Mouse (Mus musculus) common myeloid progenitor, adult 5-6 weeks (primary cell): ENCODE measurements around the gene Ppm1h. TPM values are rescaled to one million over a fixed set of nuclear protein-coding genes. Genes with fewer than 3 reads are reported as not detected.

Experiments
- ATAC-seq: replicated peaks from 2 replicates; pipeline ENCODE4 v1.8.0; 2016; ENCODE audit warnings: low read depth, mild to moderate bottlenecking, moderate TSS enrichment, inconsistent platforms; ENCODE audit not compliant: poor library complexity, severe bottlenecking
- total RNA-seq: library from RNA; stranded (forward); fragments of 200-1000, 187-1606 nt; gene quantifications from 2 replicates; pipeline ENCODE4 v1.2.3, GENCODE M21; 2017

Ppm1h gene
- total RNA-seq, 1 experiment from 2014 or later = 10.9 TPM

DNA sequence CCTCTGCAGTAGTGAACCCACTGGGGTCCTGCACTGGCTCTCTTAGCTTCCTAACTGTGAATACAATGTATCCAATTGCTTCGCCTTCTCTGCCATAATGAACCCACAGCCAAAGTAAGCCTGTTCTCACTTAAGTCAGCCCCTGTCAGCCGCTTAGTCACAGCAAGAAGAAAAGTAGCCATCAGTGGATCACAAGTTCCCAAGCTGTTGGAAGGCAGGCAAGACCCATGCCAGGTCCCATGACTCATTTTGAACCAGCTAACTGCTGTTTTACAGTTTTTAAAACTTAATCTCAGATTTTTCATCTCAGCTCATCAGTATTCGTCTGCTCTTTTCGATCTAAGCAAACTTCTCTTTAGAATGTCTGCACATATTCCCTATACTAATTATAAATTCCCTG lies 61.6 kb downstream of the Ppm1h start:
- ATAC-seq = no peak

- ATAC-seq = no peak
Measured at GRCm38 (mm10) chr10:122741191-122741590, 62.6 kb downstream of the Ppm1h start.

DNA sequence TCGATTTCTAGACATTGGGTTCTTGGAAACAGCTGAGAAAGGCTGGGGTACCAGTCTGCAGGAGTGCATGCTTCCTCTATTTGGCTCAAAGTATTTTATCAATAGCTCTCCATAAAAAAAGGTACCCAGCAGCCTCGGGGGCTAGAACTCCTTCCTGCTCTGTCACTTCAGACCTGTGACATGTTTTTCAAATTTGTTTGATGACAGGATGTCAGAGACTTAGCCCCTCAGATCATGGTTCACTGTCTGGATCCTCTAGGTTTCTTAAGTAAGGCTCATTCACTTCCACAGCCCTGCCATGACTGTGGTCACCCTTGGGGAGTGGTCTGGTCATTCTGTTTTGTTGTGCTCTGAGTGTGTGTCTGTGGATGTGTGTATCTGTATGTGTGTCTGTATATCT lies 63.6 kb downstream of the Ppm1h start:
- no peak for ATAC-seq

GRCm38 (mm10) chr10:122743361-122743760 lies 64.8 kb downstream of the Ppm1h start:
- ATAC-seq = no peak

DNA sequence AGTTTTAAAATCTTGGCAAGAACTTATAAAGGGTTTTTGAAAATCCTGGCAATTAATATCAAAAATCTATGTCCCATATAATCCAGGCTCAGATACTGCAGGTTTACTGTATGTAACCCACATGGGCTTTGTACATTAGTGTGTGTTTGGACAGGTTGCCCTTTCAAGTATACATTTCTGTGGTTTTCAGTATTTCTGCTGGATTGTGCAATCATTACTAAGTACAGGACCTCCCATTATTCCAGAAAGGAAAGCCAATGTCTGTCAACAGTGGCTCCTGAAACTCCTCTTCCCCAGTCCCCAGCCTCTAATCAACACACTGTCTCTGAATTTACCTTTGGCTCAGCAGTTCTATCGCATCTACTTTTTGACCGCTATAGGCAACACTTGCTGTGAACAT lies 66.4 kb downstream of the Ppm1h start:
- no peak for ATAC-seq

DNA sequence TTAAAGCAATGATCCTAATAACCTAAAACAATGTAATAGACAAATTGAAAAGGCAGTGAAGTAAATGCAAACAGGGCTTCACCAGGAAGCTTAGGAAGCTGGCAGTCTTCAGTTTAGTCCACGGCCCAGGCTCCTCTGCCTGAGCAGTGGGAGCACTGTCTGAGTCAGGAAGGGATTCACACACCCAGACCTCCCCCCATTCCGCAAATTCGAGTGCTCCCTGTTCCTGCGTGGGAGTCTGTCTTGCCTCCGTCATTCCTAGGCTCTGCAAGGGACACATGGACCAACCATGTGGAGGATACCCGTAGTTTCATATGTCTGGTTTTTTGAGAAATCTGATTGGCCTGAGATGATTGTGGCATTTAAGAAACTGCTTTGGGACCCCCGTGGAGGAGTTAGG lies 67.6 kb downstream of the Ppm1h start:
- ATAC-seq = no peak

GRCm38 (mm10) chr10:122747151-122747925 lies 68.8 kb downstream of the Ppm1h start:
- ATAC-seq = peak; percentile 81

DNA sequence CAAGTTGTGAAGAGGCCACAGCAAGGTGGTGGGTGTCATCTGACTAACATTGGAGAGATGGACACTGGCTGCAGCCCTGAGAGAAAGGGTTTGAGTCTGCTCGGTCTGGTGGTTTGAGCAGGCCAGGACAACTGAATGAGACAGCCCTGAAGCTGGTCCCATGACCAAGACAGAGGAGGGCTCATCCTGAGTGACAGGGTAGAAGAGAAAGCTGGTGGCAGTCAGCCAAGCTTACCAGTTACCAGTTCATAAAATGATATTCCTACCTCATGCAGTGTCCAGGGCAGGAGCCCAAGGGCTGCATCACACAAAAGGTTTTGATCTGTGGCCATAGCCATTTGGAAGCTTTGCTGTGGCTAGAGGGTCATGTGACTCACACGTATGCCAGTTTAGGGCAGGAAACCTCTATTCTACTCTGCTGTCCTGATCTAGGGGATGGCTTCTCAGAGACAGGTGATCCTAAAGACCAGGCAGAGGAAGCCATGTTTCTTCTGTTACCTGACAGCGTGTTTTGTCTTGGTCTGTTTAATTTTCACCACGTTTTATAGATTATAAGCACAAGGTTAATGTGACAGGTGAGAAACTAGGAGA lies 69.9 kb downstream of the Ppm1h start:
- ATAC-seq = no peak

GRCm38 (mm10) chr10:122749071-122749470 lies 70.5 kb downstream of the Ppm1h start:
- ATAC-seq = no peak

GRCm38 (mm10) chr10:122749876-122750275 lies 71.3 kb downstream of the Ppm1h start:
- no peak for ATAC-seq

GRCm38 (mm10) chr10:122752950-122753923 lies 74.7 kb downstream of the Ppm1h start:
- ATAC-seq = no peak

DNA sequence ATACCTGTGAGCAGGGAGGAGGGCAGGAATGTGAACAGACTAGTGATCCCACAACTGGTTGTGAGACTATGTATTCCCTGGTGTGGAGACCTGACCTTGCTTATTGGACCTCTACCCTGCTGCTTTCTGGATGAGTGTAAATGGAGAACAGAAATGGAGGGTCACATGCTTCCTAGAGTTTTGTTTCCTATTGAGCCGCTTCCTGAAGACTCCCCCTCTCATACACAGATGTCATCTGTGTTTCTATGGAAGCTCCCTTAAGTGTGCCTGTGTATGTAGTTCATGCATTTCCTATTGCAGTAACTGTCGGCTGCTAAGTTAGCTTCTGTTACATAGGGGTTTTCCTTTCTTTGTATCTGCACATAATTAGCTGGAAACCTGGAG lies 75.4 kb downstream of the Ppm1h start:
- peak; percentile 54 for ATAC-seq

GRCm38 (mm10) chr10:122754967-122755366 lies 76.4 kb downstream of the Ppm1h start:
- ATAC-seq = no peak

- no peak for ATAC-seq
Measured at GRCm38 (mm10) chr10:122756879-122757530, 78.4 kb downstream of the Ppm1h start.

GRCm38 (mm10) chr10:122757727-122758126 lies 79.2 kb downstream of the Ppm1h start:
- ATAC-seq = no peak

DNA sequence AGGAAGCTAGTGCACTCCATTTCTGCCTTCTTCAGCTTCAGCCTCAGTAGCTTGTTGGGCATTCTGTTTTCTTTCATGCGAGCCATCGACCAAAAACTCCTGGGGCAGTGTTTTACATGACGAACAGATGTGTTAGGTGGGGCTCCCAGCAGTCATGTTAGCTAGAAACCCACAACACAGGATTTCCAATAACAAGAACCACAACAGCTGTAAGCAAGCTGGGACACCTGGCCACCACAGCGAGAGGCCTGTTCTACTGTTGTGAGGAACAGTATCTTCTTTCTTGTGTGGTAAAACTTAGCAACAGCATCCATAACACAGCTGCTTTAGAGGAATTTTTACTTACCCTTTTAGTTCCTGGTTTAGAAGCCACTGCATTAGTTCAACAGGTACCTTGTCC lies 79.8 kb downstream of the Ppm1h start:
- ATAC-seq = no peak

GRCm38 (mm10) chr10:122759729-122760128 lies 81.2 kb downstream of the Ppm1h start:
- ATAC-seq = no peak

- ATAC-seq = peak; percentile 48
Measured at GRCm38 (mm10) chr10:122760469-122761307, 82.1 kb downstream of the Ppm1h start.

- no peak for ATAC-seq
Measured at GRCm38 (mm10) chr10:122762772-122763511, 84.4 kb downstream of the Ppm1h start.
